Mouse (Mus musculus): Measurements from ENCODE around the gene Klrc3.
"Not testable (repeated sequence)": the region's sequence is repeated elsewhere in the genome, so short reads cannot be mapped to it uniquely, and the experiment has no call there.

Klrc3 gene

DNA sequence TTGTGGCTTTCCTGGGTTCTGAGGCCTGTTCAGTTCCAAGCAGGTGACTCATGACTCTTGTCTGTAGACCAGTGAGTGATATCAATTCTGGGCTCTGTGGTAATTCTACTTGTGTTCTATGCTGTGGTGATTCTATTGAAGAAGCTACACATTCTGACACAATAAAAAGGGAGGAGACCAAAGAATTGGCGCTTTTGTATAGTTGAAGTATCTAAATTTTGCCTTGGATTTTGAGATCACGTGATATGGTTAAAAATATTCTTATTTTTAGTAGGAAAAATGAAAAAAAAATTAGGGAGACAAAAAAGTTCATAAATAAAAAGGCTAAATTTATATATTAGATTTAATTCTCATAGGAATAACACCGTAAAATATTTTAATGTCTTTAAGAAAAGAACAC, at the start of gene Klrc3:
Klrc3 (minus strand) TSS at position 101 of the 400 bp plus-strand sequence.
- not testable (repeated sequence) for DNase-seq (ENCODE audit: low spot score in 2 of 2)

DNA sequence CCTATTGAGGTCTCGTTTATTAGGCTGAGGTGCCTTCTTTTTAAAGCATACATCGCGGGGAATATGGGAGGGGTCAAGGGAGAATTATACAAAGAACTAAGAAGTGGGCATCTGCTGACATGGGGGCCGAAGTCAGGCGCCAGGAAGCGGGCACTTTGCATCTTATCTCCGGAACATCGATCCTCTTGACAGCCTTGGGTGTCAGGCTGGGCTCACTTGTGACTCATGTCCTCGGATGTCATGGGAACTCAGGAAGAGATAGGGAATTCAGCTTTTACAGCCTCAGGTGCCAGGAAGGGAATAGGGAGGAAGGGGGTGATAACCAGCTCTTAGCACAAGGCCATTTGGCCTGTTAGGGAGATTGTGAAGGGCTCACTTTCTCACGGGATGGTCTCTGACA, 48.3 kb upstream of the Klrc3 start:
- DNase-seq (ENCODE audit: low spot score in 2 of 2), result not testable (repeated sequence)

DNA sequence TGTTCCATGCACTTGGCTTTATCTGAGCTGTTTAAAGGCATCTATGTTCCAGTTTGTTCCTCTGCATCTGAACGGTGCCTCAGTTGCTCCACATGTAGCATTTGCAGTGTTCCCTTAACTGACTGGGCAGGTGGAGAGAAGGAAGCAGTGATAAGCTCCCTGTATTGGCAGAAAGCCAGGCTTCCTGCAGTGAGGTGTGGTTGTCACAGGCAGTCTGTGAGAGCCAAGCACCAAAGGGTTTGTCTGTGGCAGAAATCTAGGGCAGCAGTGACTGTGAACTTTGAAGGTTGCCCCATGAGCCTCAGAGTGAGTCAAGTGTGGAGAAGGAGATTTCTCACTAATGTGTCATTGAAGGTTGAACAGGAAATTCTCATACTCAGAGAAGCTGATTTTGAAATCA, 37.2 kb upstream of the Klrc3 start:
- peak; percentile 60 to 69 for DNase-seq (ENCODE audit: low spot score in 2 of 2)

- peak in 1 of 2 experiments; percentile 38 for DNase-seq (ENCODE audit: low spot score in 2 of 2)
Measured at GRCm38 (mm10) chr6:129678873-129679272, 35.7 kb upstream of the Klrc3 start, which contains the start of gene Klrc1. Gene Klrc1, minus strand, starts transcription at chr6:129678973.

- peak; percentile 33 to 71 for DNase-seq (ENCODE audit: low spot score in 2 of 2)
Measured at GRCm38 (mm10) chr6:129661301-129661700, 18.2 kb upstream of the Klrc3 start.

GRCm38 (mm10) chr6:129660589-129660988, 17.5 kb upstream of the Klrc3 start, which contains the start of gene Klrc2:
Gene Klrc2, minus strand, starts transcription at chr6:129660689.
- not testable (repeated sequence) for DNase-seq (ENCODE audit: low spot score in 2 of 2)

- peak in 1 of 2 experiments; percentile 47 for DNase-seq (ENCODE audit: low spot score in 2 of 2)
Measured at GRCm38 (mm10) chr6:129644054-129644453, 917 bp upstream of the Klrc3 start.

DNA sequence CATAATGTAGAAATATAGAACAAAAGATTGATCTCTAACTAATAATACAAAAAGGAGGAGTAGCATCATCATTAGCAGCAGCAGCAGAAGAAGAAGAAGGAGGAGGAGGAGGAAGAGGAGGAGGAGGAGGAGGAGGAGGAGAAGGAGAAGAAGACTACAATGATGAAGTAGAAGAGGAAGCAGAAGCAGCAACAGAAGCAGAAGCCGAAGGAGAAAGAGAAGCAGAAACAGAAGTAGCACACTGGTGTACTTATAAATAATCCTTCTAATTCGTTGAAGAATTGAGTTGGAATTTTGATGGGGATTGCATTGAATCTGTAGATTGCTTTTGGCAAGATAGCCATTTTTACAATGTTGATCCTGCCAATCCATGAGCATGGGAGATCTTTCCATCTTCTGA, 12.1 kb downstream of the Klrc3 start:
- DNase-seq (ENCODE audit: low spot score in 2 of 2), result not testable (repeated sequence)

DNA sequence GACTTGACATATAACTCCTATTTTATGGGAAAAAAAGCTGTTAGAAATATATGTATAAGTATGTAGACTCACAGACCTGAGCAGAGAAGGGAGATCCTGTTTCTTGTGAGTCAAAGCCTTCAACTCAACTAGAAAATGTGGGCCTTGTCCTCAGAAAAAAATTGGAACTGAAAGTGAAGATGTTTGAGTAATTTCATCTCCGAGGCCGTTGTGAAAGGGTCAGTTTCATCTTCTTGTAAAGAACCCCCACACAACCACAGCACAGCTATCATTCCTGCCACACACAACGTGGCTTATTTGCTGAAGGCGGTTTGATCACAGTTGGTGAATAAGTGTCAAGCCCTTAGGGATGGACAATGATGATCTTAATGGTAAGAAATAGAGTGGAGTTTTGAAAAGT, 19.4 kb downstream of the Klrc3 start, which contains the start of gene Klrk1:
Klrk1 (minus strand) TSS at position 130 of the 400 bp plus-strand sequence.
- DNase-seq (ENCODE audit: low spot score in 2 of 2), result peak; percentile 33 to 68

DNA sequence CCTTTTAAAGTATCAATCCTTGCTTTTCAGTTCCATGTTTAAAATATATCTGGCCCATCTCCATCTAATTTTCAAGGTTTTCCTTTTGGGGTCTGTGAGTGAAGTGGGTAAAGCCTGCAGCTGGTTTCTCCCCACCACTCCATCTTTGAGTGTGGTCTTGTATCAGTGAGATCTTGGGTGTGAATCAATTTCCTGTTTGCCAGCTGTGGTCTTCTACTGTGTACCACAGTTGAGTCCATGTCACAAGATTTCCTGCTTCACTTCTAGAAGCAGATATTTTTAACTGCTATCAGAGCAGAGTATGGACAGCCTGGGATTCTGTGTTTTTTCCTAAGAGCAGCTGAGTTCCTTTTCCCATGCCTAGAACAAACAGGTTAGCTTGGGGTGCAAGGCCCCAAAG, 34.8 kb downstream of the Klrc3 start:
- DNase-seq (ENCODE audit: low spot score in 2 of 2), result peak; percentile 62 to 78

- DNase-seq (ENCODE audit: low spot score in 2 of 2), result peak; percentile 46 to 57
Measured at GRCm38 (mm10) chr6:129591508-129591907, 51.6 kb downstream of the Klrc3 start, which contains the start of gene Klrd1. Gene Klrd1, plus strand, starts transcription at chr6:129591782.

All from natural killer cell, adult 2 months (primary cell).